Comparison of ENCODE assay signal across 25 mouse cellular contexts in genomic region chr5:122430036-122430775, GRCm38 (mm10). TPM values are rescaled to one million over a fixed set of nuclear protein-coding genes. Genes with fewer than 3 reads are reported as not detected.
DNase-seq lines count a peak whose midpoint lies in the region; ATAC-seq lines count a peak whose summit lies in the region.
"Had no signal": no experiment of that assay in that cellular context is flagged by ENCODE, and none has a peak within 500 bp of the region (broad histone marks: within the 10 kb centered on the region; RNA-seq: fewer than 3 reads in every experiment).

No protein-coding gene starts in this region.

- no peak overlapping the region for H3K27ac ChIP-seq in embryonic facial prominence, embryonic 12.5 days
- H3K27ac ChIP-seq in embryonic facial prominence, embryonic 10.5 days (replicated peaks): no peak overlapping the region
- no peak overlapping the region for H3K27ac ChIP-seq in hindbrain, embryonic 14.5 days
- H3K27ac ChIP-seq in midbrain, embryonic 13.5 days: no peak overlapping the region
- H3K27ac ChIP-seq: forebrain, embryonic 15.5 days; hindbrain, embryonic 10.5 days; limb, embryonic 12.5 days; stomach, embryonic 15.5 days had no signal

- 88% methylated on average over 4 of the region's 4 CpGs for WGBS in embryonic facial prominence, embryonic 12.5 days
- WGBS in embryonic facial prominence, embryonic 10.5 days: 93% methylated on average over 4 of the region's 4 CpGs
- 93% methylated on average over 4 of the region's 4 CpGs for WGBS in hindbrain, embryonic 14.5 days
- WGBS in midbrain, embryonic 13.5 days: 94% methylated on average over 4 of the region's 4 CpGs

- no peak overlapping the region for H3K9ac ChIP-seq in embryonic facial prominence, embryonic 12.5 days
- H3K9ac ChIP-seq in hindbrain, embryonic 14.5 days: no peak overlapping the region
- H3K9ac ChIP-seq in midbrain, embryonic 13.5 days (replicated peaks): no peak overlapping the region
- H3K9ac ChIP-seq: forebrain, embryonic 15.5 days; limb, embryonic 12.5 days; stomach, embryonic 15.5 days had no signal

- H3K36me3 ChIP-seq in embryonic facial prominence, embryonic 12.5 days: peaks cover 75% of the 10 kb centered on the region
- peaks cover 99% of the 10 kb centered on the region for H3K36me3 ChIP-seq in embryonic facial prominence, embryonic 10.5 days (replicated peaks)
- H3K36me3 ChIP-seq in hindbrain, embryonic 14.5 days (replicated peaks; ENCODE audit: control insufficient read depth, insufficient read depth): peaks cover 75% of the 10 kb centered on the region
- peaks cover 77% of the 10 kb centered on the region for H3K36me3 ChIP-seq in midbrain, embryonic 13.5 days

- 0 out of 2 replicates have a peak, but pooled peaks have one; percentile 28 for ATAC-seq in embryonic facial prominence, embryonic 12.5 days (ENCODE audit: insufficient number of reproducible peaks, insufficient read depth, low FRiP score, low TSS enrichment)
- peak; percentile 58 for ATAC-seq in inflammation-experienced regulatory T-cells, adult 6 months
- no peak for ATAC-seq in hindbrain, embryonic 14.5 days (ENCODE audit: low FRiP score)
- no peak for ATAC-seq in midbrain, embryonic 13.5 days
- ATAC-seq: forebrain, embryonic 15.5 days had no signal

- DNase-seq in embryonic facial prominence, embryonic 10.5 days (ENCODE audit: low spot score): no peak
- DNase-seq in R1 (ENCODE audit: low read depth, low spot score): peak; percentile 87
- DNase-seq in hindbrain, embryonic 14.5 days (ENCODE audit: low spot score): no peak
- no peak for DNase-seq in layer of hippocampus, adult 9-11 months
- no peak for DNase-seq in lung, postnatal 14 days
- DNase-seq: adrenal gland, postnatal 10 days; cerebellum, adult 2 months; cerebellum, postnatal 36 days; kidney, adult 2 months; kidney, postnatal 10 days; lung, adult 18-20 months; lung, postnatal 10 days; midbrain, embryonic 14.5 days; right cerebral cortex, postnatal 4 days; thymus, adult 18-20 months; thymus, postnatal 4 days had no signal

- no peaks in the 10 kb centered on the region for H3K4me1 ChIP-seq in embryonic facial prominence, embryonic 12.5 days
- no peaks in the 10 kb centered on the region for H3K4me1 ChIP-seq in embryonic facial prominence, embryonic 10.5 days
- no peaks in the 10 kb centered on the region for H3K4me1 ChIP-seq in hindbrain, embryonic 14.5 days (replicated peaks; ENCODE audit: control insufficient read depth, insufficient read depth, low read length)
- no peaks in the 10 kb centered on the region for H3K4me1 ChIP-seq in midbrain, embryonic 13.5 days (replicated peaks)
- H3K4me1 ChIP-seq: forebrain, embryonic 15.5 days; hindbrain, embryonic 10.5 days; limb, embryonic 12.5 days; megakaryocyte, embryonic 14.5 days; stomach, embryonic 15.5 days had no signal

- no peaks in the 10 kb centered on the region for H3K27me3 ChIP-seq in embryonic facial prominence, embryonic 12.5 days
- H3K27me3 ChIP-seq in embryonic facial prominence, embryonic 10.5 days (replicated peaks; ENCODE audit: low read depth, poor library complexity, severe bottlenecking): no peaks in the 10 kb centered on the region
- no peaks in the 10 kb centered on the region for H3K27me3 ChIP-seq in hindbrain, embryonic 14.5 days (ENCODE audit: control insufficient read depth, insufficient read depth, low read length)
- H3K27me3 ChIP-seq in midbrain, embryonic 13.5 days: no peaks in the 10 kb centered on the region
- H3K27me3 ChIP-seq: forebrain, embryonic 15.5 days; limb, embryonic 12.5 days; megakaryocyte, embryonic 14.5 days; stomach, embryonic 15.5 days had no signal

- no peaks in the 10 kb centered on the region for H3K9me3 ChIP-seq in embryonic facial prominence, embryonic 12.5 days
- H3K9me3 ChIP-seq in embryonic facial prominence, embryonic 10.5 days: no peaks in the 10 kb centered on the region
- no peaks in the 10 kb centered on the region for H3K9me3 ChIP-seq in hindbrain, embryonic 14.5 days (ENCODE audit: control insufficient read depth, low read length)
- no peaks in the 10 kb centered on the region for H3K9me3 ChIP-seq in midbrain, embryonic 13.5 days
- H3K9me3 ChIP-seq: forebrain, embryonic 15.5 days; hindbrain, embryonic 10.5 days; limb, embryonic 12.5 days; megakaryocyte, embryonic 14.5 days; stomach, embryonic 15.5 days had no signal

- H3K4me3 ChIP-seq in embryonic facial prominence, embryonic 12.5 days: no peak overlapping the region
- H3K4me3 ChIP-seq in embryonic facial prominence, embryonic 10.5 days: no peak overlapping the region
- no peak overlapping the region for H3K4me3 ChIP-seq in hindbrain, embryonic 14.5 days (replicated peaks; ENCODE audit: low read length)
- no peak overlapping the region for H3K4me3 ChIP-seq in midbrain, embryonic 13.5 days (replicated peaks)
- H3K4me3 ChIP-seq: forebrain, embryonic 15.5 days; hindbrain, embryonic 10.5 days; limb, embryonic 12.5 days; megakaryocyte, embryonic 14.5 days; stomach, embryonic 15.5 days had no signal

- H3K4me2 ChIP-seq in embryonic facial prominence, embryonic 12.5 days (replicated peaks): no peak overlapping the region
- no peak overlapping the region for H3K4me2 ChIP-seq in hindbrain, embryonic 14.5 days (replicated peaks)
- no peak overlapping the region for H3K4me2 ChIP-seq in midbrain, embryonic 13.5 days (replicated peaks)
- H3K4me2 ChIP-seq: forebrain, embryonic 15.5 days; limb, embryonic 12.5 days; liver, embryonic 11.5 days; stomach, embryonic 15.5 days had no signal

RNA-seq across cellular contexts. Expression of gene Anapc7, which starts 8.7 kb away (rescaled TPM):
- 56.1 and 58.0 TPM in 2 replicates for polyA plus RNA-seq in embryonic facial prominence, embryonic 12.5 days (2016; fragmentation: Nextera tagmentation; extraction: Ambion mirVana)
- polyA plus RNA-seq in embryonic facial prominence, embryonic 10.5 days (2016; fragmentation: Nextera tagmentation; extraction: Ambion mirVana): 60.4 and 63.2 TPM in 2 replicates
- polyA plus RNA-seq in inflammation-experienced regulatory T-cells, adult 6 months (2017; shearing (Covaris generic)): 10 to 100 TPM; 12.5 to 18.2 (median 16.3) TPM
- 27.2 and 28.8 TPM in 2 replicates for polyA plus RNA-seq in hindbrain, embryonic 14.5 days (2014; fragmentation: Nextera tagmentation; extraction: Ambion mirVana)
- 52.7 and 53.9 TPM in 2 replicates for polyA plus RNA-seq in midbrain, embryonic 13.5 days (2015; fragmentation: Nextera tagmentation; extraction: Ambion mirVana)

RNA-seq across cellular contexts. Expression of gene Arpc3, which starts 38.5 kb away (rescaled TPM):
- polyA plus RNA-seq in embryonic facial prominence, embryonic 12.5 days (2016; fragmentation: Nextera tagmentation; extraction: Ambion mirVana): 75.8 and 88.9 TPM in 2 replicates
- polyA plus RNA-seq in embryonic facial prominence, embryonic 10.5 days (2016; fragmentation: Nextera tagmentation; extraction: Ambion mirVana): 85.5 and 93.8 TPM in 2 replicates
- polyA plus RNA-seq in inflammation-experienced regulatory T-cells, adult 6 months (2017; shearing (Covaris generic)): 100 to 1,000 TPM; 331 to 710 (median 523) TPM
- 57.1 and 62.5 TPM in 2 replicates for polyA plus RNA-seq in hindbrain, embryonic 14.5 days (2014; fragmentation: Nextera tagmentation; extraction: Ambion mirVana)
- polyA plus RNA-seq in midbrain, embryonic 13.5 days (2015; fragmentation: Nextera tagmentation; extraction: Ambion mirVana): 140 and 173 TPM in 2 replicates

RNA-seq across cellular contexts. Expression of gene Fam216a, which starts 58.0 kb away (rescaled TPM):
- polyA plus RNA-seq in embryonic facial prominence, embryonic 12.5 days (2016; fragmentation: Nextera tagmentation; extraction: Ambion mirVana): 90.5 and 99.6 TPM in 2 replicates
- 89.2 TPM in 2 replicates for polyA plus RNA-seq in embryonic facial prominence, embryonic 10.5 days (2016; fragmentation: Nextera tagmentation; extraction: Ambion mirVana)
- 1 to 10 TPM; 7.3 to 9.4 (median 7.9) TPM for polyA plus RNA-seq in inflammation-experienced regulatory T-cells, adult 6 months (2017; shearing (Covaris generic))
- 155 and 156 TPM in 2 replicates for polyA plus RNA-seq in hindbrain, embryonic 14.5 days (2014; fragmentation: Nextera tagmentation; extraction: Ambion mirVana)
- polyA plus RNA-seq in midbrain, embryonic 13.5 days (2015; fragmentation: Nextera tagmentation; extraction: Ambion mirVana): 128 and 135 TPM in 2 replicates

RNA-seq across cellular contexts. Expression of gene Gpn3, which starts 58.5 kb away (rescaled TPM):
- polyA plus RNA-seq in embryonic facial prominence, embryonic 12.5 days (2016; fragmentation: Nextera tagmentation; extraction: Ambion mirVana): 70.0 and 77.7 TPM in 2 replicates
- 89.8 and 94.6 TPM in 2 replicates for polyA plus RNA-seq in embryonic facial prominence, embryonic 10.5 days (2016; fragmentation: Nextera tagmentation; extraction: Ambion mirVana)
- 10 to 100 TPM; 42.4 to 69.7 (median 60.2) TPM for polyA plus RNA-seq in inflammation-experienced regulatory T-cells, adult 6 months (2017; shearing (Covaris generic))
- 38.9 and 42.0 TPM in 2 replicates for polyA plus RNA-seq in hindbrain, embryonic 14.5 days (2014; fragmentation: Nextera tagmentation; extraction: Ambion mirVana)
- 50.8 and 51.8 TPM in 2 replicates for polyA plus RNA-seq in midbrain, embryonic 13.5 days (2015; fragmentation: Nextera tagmentation; extraction: Ambion mirVana)

Comparison
In these comparisons a context has a peak if more than half of its experiments do, and no peak if none do; other contexts are left out.
1. ATAC-seq: peak in embryonic facial prominence, embryonic 12.5 days (single experiment) and inflammation-experienced regulatory T-cells, adult 6 months (single experiment); none in hindbrain, embryonic 14.5 days (single experiment) and midbrain, embryonic 13.5 days (single experiment).